Mouse (Mus musculus): Measurements from ENCODE around the gene Irf2bp1.

The Irf2bp1 gene

GRCm38 (mm10) chr7:19000421-19000820 is 3.4 kb upstream of the Irf2bp1 start:
- DNase-seq (ENCODE audit: low spot score): no peak

- no peak for DNase-seq (ENCODE audit: low spot score)
Measured at GRCm38 (mm10) chr7:19001066-19001806, 2.6 kb upstream of the Irf2bp1 start.

- DNase-seq (ENCODE audit: low spot score): no peak
Measured at GRCm38 (mm10) chr7:19001807-19002085, 2.1 kb upstream of the Irf2bp1 start.

- no peak for DNase-seq (ENCODE audit: low spot score)
Measured at GRCm38 (mm10) chr7:19002115-19002514, 1.7 kb upstream of the Irf2bp1 start.

- DNase-seq (ENCODE audit: low spot score): peak; percentile 85
Measured at GRCm38 (mm10) chr7:19002848-19003498, 871 bp upstream of the Irf2bp1 start.

- no peak for DNase-seq (ENCODE audit: low spot score)
Measured at GRCm38 (mm10) chr7:19004631-19005079, 811 bp downstream of the Irf2bp1 start.

GRCm38 (mm10) chr7:19005417-19006121 is 1.7 kb downstream of the Irf2bp1 start:
- no peak for DNase-seq (ENCODE audit: low spot score)

- DNase-seq (ENCODE audit: low spot score): no peak
Measured at GRCm38 (mm10) chr7:19006476-19006875, 2.6 kb downstream of the Irf2bp1 start.

- no peak for DNase-seq (ENCODE audit: low spot score)
Measured at GRCm38 (mm10) chr7:19007026-19007977, 3.5 kb downstream of the Irf2bp1 start.

- DNase-seq (ENCODE audit: low spot score): no peak
Measured at GRCm38 (mm10) chr7:19010581-19010980, 6.7 kb downstream of the Irf2bp1 start.

- no peak for DNase-seq (ENCODE audit: low spot score)
Measured at GRCm38 (mm10) chr7:19012025-19012621, 8.3 kb downstream of the Irf2bp1 start.

GRCm38 (mm10) chr7:19012882-19013281 is 9.0 kb downstream of the Irf2bp1 start:
- DNase-seq (ENCODE audit: low spot score): no peak

GRCm38 (mm10) chr7:19014452-19014851 is 10.6 kb downstream of the Irf2bp1 start:
- no peak for DNase-seq (ENCODE audit: low spot score)

GRCm38 (mm10) chr7:19016042-19016441 is 12.2 kb downstream of the Irf2bp1 start:
- DNase-seq (ENCODE audit: low spot score): no peak

- no peak for DNase-seq (ENCODE audit: low spot score)
Measured at GRCm38 (mm10) chr7:19017909-19018308, 14.1 kb downstream of the Irf2bp1 start.

GRCm38 (mm10) chr7:19021048-19021447 is 17.2 kb downstream of the Irf2bp1 start:
- DNase-seq (ENCODE audit: low spot score): no peak

- DNase-seq (ENCODE audit: low spot score): no peak
Measured at GRCm38 (mm10) chr7:19022189-19022958, 18.5 kb downstream of the Irf2bp1 start.

- no peak for DNase-seq (ENCODE audit: low spot score)
Measured at GRCm38 (mm10) chr7:19023357-19023814, 19.5 kb downstream of the Irf2bp1 start, which contains the start of gene Foxa3. Gene Foxa3, minus strand, starts transcription at chr7:19023538.

GRCm38 (mm10) chr7:19024096-19024506 is 20.3 kb downstream of the Irf2bp1 start, which contains the start of gene Sympk:
Gene Sympk, plus strand, starts transcription at chr7:19024377.
- peak; percentile 90 for DNase-seq (ENCODE audit: low spot score)

- DNase-seq (ENCODE audit: low spot score): no peak
Measured at GRCm38 (mm10) chr7:19024581-19025255, 20.9 kb downstream of the Irf2bp1 start.
